In genomic region chr13:51567411-51567851, GRCm38 (mm10) we compare ENCODE assay signal across 9 mouse cellular contexts. TPM values are rescaled to one million over a fixed set of nuclear protein-coding genes. Genes with fewer than 3 reads are reported as not detected.
DNase-seq lines count a peak whose midpoint lies in the region; ATAC-seq and TF ChIP-seq lines count a peak whose summit lies in the region.
"Had no signal": no experiment of that assay in that cellular context is flagged by ENCODE, and none has a peak within 500 bp of the region (broad histone marks: within the 10 kb centered on the region; RNA-seq: fewer than 3 reads in every experiment).

No protein-coding gene starts in this region.

- H3K4me1 ChIP-seq in G1E (ENCODE audit: insufficient read depth, low read depth, low read length) = no peaks in the 10 kb centered on the region
- peaks cover 31% of the 10 kb centered on the region for H3K4me1 ChIP-seq in limb, embryonic 10.5 days
- H3K4me1 ChIP-seq in neural tube, embryonic 14.5 days (ENCODE audit: control insufficient read depth, insufficient read depth, low read length) = peaks cover 17% of the 10 kb centered on the region

- DNase-seq in gastrocnemius, postnatal 10 days = peak; percentile 35
- DNase-seq in gastrocnemius, postnatal 25 days = no peak
- no peak for DNase-seq in G1E (ENCODE audit: low spot score)
- DNase-seq in embryo, embryonic 11 days = peak; percentile 58
- DNase-seq in heart, postnatal 10 days = peak; percentile 42 to 50
- peak; percentile 70 for DNase-seq in limb, embryonic 10.5 days (ENCODE audit: low spot score)
- DNase-seq in thymus, postnatal 36 days = no peak

- H3K27me3 ChIP-seq in G1E (ENCODE audit: insufficient read depth, low read length) = no peaks in the 10 kb centered on the region
- peaks cover 92% of the 10 kb centered on the region for H3K27me3 ChIP-seq in limb, embryonic 10.5 days (ENCODE audit: low read depth, poor library complexity, severe bottlenecking)
- peaks cover 12% of the 10 kb centered on the region for H3K27me3 ChIP-seq in neural tube, embryonic 14.5 days (ENCODE audit: control insufficient read depth, insufficient read depth, low read length)
- H3K27me3 ChIP-seq: CH12.LX had no signal

- peak overlapping the region; percentile 44; the same call in 1 of the 2 replicates for H3K27ac ChIP-seq in limb, embryonic 10.5 days
- no peak overlapping the region for H3K27ac ChIP-seq in neural tube, embryonic 14.5 days (ENCODE audit: low read depth, low read length)

- peak overlapping the region; percentile 65 for H3K9ac ChIP-seq in neural tube, embryonic 14.5 days (replicated peaks; ENCODE audit: low read depth, low read length)

- WGBS in limb, embryonic 10.5 days = under 1% methylated on average over 38 of the region's 38 CpGs
- 1% methylated on average over 38 of the region's 38 CpGs for WGBS in neural tube, embryonic 14.5 days

- intact Hi-C loops in heart, postnatal 10 days (cut with DNase I) = loop anchor here (5.0 kb wide), 1 partner anchor 45 kb away; no protein-coding TSS in a partner anchor

- no peak for ATAC-seq in G1E (ENCODE audit: extremely low read depth, insufficient number of reproducible peaks, low FRiP score, poor library complexity, severe bottlenecking)
- ATAC-seq in neural tube, embryonic 14.5 days (ENCODE audit: low read depth) = no peak

- H3K9me3 ChIP-seq in G1E (replicated peaks) = peaks cover 24% of the 10 kb centered on the region
- no peaks in the 10 kb centered on the region for H3K9me3 ChIP-seq in limb, embryonic 10.5 days (replicated peaks)
- H3K9me3 ChIP-seq in neural tube, embryonic 14.5 days (ENCODE audit: control insufficient read depth, low read length) = no peaks in the 10 kb centered on the region

- H3K4me3 ChIP-seq in G1E (ENCODE audit: low read depth, low read length) = peak overlapping the region; percentile 9; the same call in 1 of the 2 replicates
- peak overlapping the region; percentile 49 for H3K4me3 ChIP-seq in limb, embryonic 10.5 days
- H3K4me3 ChIP-seq in neural tube, embryonic 14.5 days (ENCODE audit: low read depth, low read length) = peak overlapping the region; percentile 55

- peak overlapping the region; percentile 92 for H3K4me2 ChIP-seq in neural tube, embryonic 14.5 days (ENCODE audit: low read depth, low read length)

- TF ChIP-seq CTCF in G1E (IDR thresholded peaks at IDR 0.05; ENCODE audit: low read depth, low read length) = no peak

- no peaks in the 10 kb centered on the region for H3K36me3 ChIP-seq in G1E (replicated peaks)
- H3K36me3 ChIP-seq in limb, embryonic 10.5 days = no peaks in the 10 kb centered on the region
- H3K36me3 ChIP-seq in neural tube, embryonic 14.5 days (ENCODE audit: control insufficient read depth, insufficient read depth, low read length) = no peaks in the 10 kb centered on the region

RNA-seq across cellular contexts. Expression of gene Shc3, which starts 1.8 kb away (rescaled TPM):
- 1 to 10 TPM; 3.0 to 4.1 TPM for total RNA-seq in gastrocnemius, postnatal 10 days (2021)
- total RNA-seq in gastrocnemius, postnatal 25 days (2021) = 1 to 10 TPM in 1 of 2 experiments, under 1 TPM in 1; 0.90 to 1.2 TPM
- not detected in 2 replicates for total RNA-seq in G1E (2014; fragmentation: Nextera tagmentation)
- 0.11 TPM in 1 of 2 replicates, not detected in the other for total RNA-seq in G1E (2017)
- not detected in 2 replicates for polyA plus RNA-seq in G1E (2012)
- total RNA-seq in heart, postnatal 10 days (2021) = 1 to 10 TPM; 3.7 to 3.8 TPM
- polyA plus RNA-seq in limb, embryonic 10.5 days (2016; fragmentation: Nextera tagmentation; extraction: Ambion mirVana) = 0.11 and 0.14 TPM in 2 replicates
- polyA plus RNA-seq in neural tube, embryonic 14.5 days (2014; fragmentation: Nextera tagmentation; extraction: Ambion mirVana) = 5.4 and 6.6 TPM in 2 replicates

Comparison
In these comparisons a context has a peak if more than half of its experiments do, and no peak if none do; other contexts are left out.
1. DNase-seq: peak in gastrocnemius, postnatal 10 days (single experiment), embryo, embryonic 11 days (single experiment), heart, postnatal 10 days (2 of 2) and limb, embryonic 10.5 days (single experiment); none in gastrocnemius, postnatal 25 days (single experiment), G1E (single experiment) and thymus, postnatal 36 days (0 of 2).
2. Peak in every context shown above with its lines, with median percentiles within 50 percentile points of each other: H3K4me3 ChIP-seq.